Mouse (Mus musculus) heart, embryonic 11.5 days (tissue): ENCODE results near the gene U2af2. TPM values are rescaled to one million over a fixed set of nuclear protein-coding genes. Genes with fewer than 3 reads are reported as not detected.

ENCODE experiments used
- ATAC-seq: fragments of 200-750 bp; cut with Nextera tagmentation; replicated peaks from 2 replicates; pipeline ENCODE4 v1.8.0; 2017; ENCODE audit warnings: moderate library complexity; ENCODE audit not compliant: insufficient number of reproducible peaks, low FRiP score, low TSS enrichment
- H3K27ac ChIP-seq: fragments of 300-500 bp; sonication (generic); 2 replicates; pipeline ENCODE4 v1.5.1; 2014; ENCODE audit warnings: mild to moderate bottlenecking, low read depth, low read length
- H3K27me3 ChIP-seq: fragments of 300-500 bp; sonication (generic); 2 replicates; pipeline ENCODE4 v1.6.1; 2014; ENCODE audit warnings: mild to moderate bottlenecking, low read length, mixed read lengths; ENCODE audit not compliant: control insufficient read depth, insufficient read depth
- H3K36me3 ChIP-seq: fragments of 300-500 bp; sonication (generic); 2 replicates; pipeline ENCODE4 v1.6.1; 2014; ENCODE audit warnings: mild to moderate bottlenecking, low read length, moderate library complexity, mixed read lengths; ENCODE audit not compliant: control insufficient read depth, insufficient read depth
- H3K4me1 ChIP-seq: fragments of 300-500 bp; sonication (generic); 2 replicates; pipeline ENCODE4 v1.6.1; 2014; ENCODE audit warnings: low read length; ENCODE audit not compliant: control insufficient read depth, insufficient read depth
- H3K4me2 ChIP-seq: fragments of 300-500 bp; sonication (generic); 2 replicates; pipeline ENCODE4 v1.6.1; 2014; ENCODE audit warnings: mild to moderate bottlenecking, moderate library complexity
- H3K4me3 ChIP-seq: fragments of 300-500 bp; sonication (generic); 2 replicates; pipeline ENCODE4 v1.5.1; 2014; ENCODE audit warnings: low read depth, low read length
- H3K9ac ChIP-seq: fragments of 300-500 bp; sonication (generic); 2 replicates; pipeline ENCODE4 v1.6.1; 2014; ENCODE audit warnings: mild to moderate bottlenecking, low read depth, low read length, moderate library complexity
- H3K9me3 ChIP-seq: fragments of 300-500 bp; sonication (generic); replicated peaks from 2 replicates; pipeline ENCODE4 v1.6.1; 2016; ENCODE audit warnings: low read length; ENCODE audit not compliant: control insufficient read depth
- WGBS: fragments of 180-500 bp; shearing (Covaris S2); extraction: QIAGEN DNeasy Blood & Tissue Kit; methylation state at CpG from one replicate; pipeline ENCODE4 v1.1.7; 2014; ENCODE audit not compliant: insufficient replicate concordance; 5-methylcytosine and 5-hydroxymethylcytosine counted together
- polyA plus RNA-seq: library from polyadenylated mRNA; unstranded; fragments of >200 nt; fragmentation: Nextera tagmentation; extraction: Ambion mirVana; gene quantifications from 2 replicates; pipeline ENCODE4 v1.2.1, GENCODE M21; 2014

Gene U2af2
- polyA plus RNA-seq, 1 experiment from 2014 or later = 85.5 TPM

DNA sequence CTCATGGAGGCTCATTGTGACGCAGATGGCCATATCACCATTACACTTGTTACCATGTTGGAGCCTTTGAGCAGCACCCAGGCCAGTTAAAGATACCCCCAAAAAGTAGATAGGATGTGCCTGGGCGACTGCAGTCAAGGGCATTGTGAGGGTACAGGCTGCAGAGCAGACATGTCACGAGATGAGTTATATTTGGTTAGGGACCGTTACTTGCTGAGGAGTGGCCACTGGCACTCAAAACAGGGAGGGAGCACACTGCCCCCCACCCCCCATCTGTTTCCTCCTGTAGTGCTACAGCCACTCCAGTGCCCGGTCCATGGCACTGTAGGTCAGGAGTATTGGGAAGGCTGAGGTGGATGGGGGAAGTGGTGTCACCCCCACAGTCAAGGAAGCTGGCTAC is 36.8 kb downstream of the U2af2 start:
- Histone ChIP-seq H3K27me3 (no peaks in the 10 kb centered on the region), H3K4me1 (no peaks in the 10 kb centered on the region), H3K27ac (no peak overlapping the region), H3K36me3 (peaks cover 35% of the 10 kb centered on the region), H3K9me3 (no peaks in the 10 kb centered on the region), H3K4me3 (no peak overlapping the region), H3K4me2 (no peak overlapping the region), H3K9ac (no peak overlapping the region)
- 87% methylated on average over 5 of the region's 5 CpGs for WGBS
- no peak for ATAC-seq

DNA sequence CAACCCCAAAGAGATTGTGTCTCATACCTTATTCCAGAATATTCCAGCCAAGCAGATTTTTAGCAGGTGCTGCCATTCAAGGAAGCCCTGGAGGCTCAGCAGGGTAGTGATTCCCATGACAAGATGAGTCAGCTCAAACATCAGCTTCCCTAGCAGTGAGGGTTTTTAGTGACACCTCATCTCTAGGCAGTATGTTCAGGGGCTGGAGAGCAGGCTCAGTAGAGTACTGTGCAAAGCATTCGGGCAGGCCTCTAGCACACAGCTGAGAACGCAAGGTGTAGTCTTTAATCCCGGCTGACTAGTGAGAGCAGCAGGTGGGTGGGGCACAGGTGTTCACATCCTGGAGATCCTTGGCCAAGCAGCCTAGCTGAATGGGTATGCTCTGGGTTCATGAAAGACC is 37.9 kb downstream of the U2af2 start:
- WGBS = 85% methylated on average over 3 of the region's 3 CpGs
- peaks cover 29% of the 10 kb centered on the region for H3K36me3 ChIP-seq
- ATAC-seq = no peak
- H3K4me2 ChIP-seq = no peak overlapping the region
- no peak overlapping the region for H3K27ac ChIP-seq
- no peak overlapping the region for H3K4me3 ChIP-seq
- no peaks in the 10 kb centered on the region for H3K4me1 ChIP-seq
- no peaks in the 10 kb centered on the region for H3K9me3 ChIP-seq
- no peak overlapping the region for H3K9ac ChIP-seq
- H3K27me3 ChIP-seq = no peaks in the 10 kb centered on the region

- H3K9ac ChIP-seq = no peak overlapping the region
- H3K27ac ChIP-seq = no peak overlapping the region
- no peaks in the 10 kb centered on the region for H3K4me1 ChIP-seq
- peaks cover 16% of the 10 kb centered on the region for H3K36me3 ChIP-seq
- H3K27me3 ChIP-seq = no peaks in the 10 kb centered on the region
- no peak for ATAC-seq
- H3K9me3 ChIP-seq = no peaks in the 10 kb centered on the region
- 81% methylated on average over 10 of the region's 10 CpGs for WGBS
- H3K4me3 ChIP-seq = no peak overlapping the region
- no peak overlapping the region for H3K4me2 ChIP-seq
Observed at GRCm38 (mm10) chr7:5101066-5101663, 39.2 kb downstream of the U2af2 start.

- Histone ChIP-seq H3K36me3 (peaks cover 8% of the 10 kb centered on the region; the same call in 1 of the 2 replicates), H3K27ac (no peak overlapping the region), H3K4me1 (no peaks in the 10 kb centered on the region), H3K9me3 (no peaks in the 10 kb centered on the region), H3K9ac (no peak overlapping the region), H3K4me2 (no peak overlapping the region), H3K4me3 (no peak overlapping the region), H3K27me3 (no peaks in the 10 kb centered on the region)
- no peak for ATAC-seq
- WGBS = 91% methylated on average over 2 of the region's 2 CpGs
Observed at GRCm38 (mm10) chr7:5102564-5102963, 40.6 kb downstream of the U2af2 start.

DNA sequence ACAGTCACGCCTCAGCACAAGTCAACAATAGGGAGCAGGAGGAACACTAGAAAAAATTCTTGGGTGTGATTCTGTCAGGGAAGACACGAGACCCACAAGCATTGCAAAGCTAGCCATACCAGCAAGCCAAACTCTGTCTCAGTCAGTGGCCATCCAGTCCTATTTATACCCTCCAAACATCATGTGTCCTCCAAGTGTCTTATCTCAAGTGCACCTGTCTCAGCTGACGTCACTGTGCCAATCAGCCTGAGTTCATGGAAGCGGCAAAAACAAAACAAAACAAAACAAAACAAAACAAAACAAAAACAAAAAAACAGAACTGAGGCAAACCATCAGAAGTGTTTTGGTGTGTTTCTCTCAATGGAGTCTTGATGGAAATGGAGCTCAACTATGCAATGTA is 46.3 kb downstream of the U2af2 start:
- no peaks in the 10 kb centered on the region for H3K36me3 ChIP-seq
- no peak for ATAC-seq
- H3K4me3 ChIP-seq = no peak overlapping the region
- no peak overlapping the region for H3K9ac ChIP-seq
- H3K4me2 ChIP-seq = no peak overlapping the region
- H3K4me1 ChIP-seq = no peaks in the 10 kb centered on the region
- 58% methylated on average over 4 of the region's 4 CpGs for WGBS
- no peak overlapping the region for H3K27ac ChIP-seq
- no peaks in the 10 kb centered on the region for H3K27me3 ChIP-seq
- no peaks in the 10 kb centered on the region for H3K9me3 ChIP-seq

DNA sequence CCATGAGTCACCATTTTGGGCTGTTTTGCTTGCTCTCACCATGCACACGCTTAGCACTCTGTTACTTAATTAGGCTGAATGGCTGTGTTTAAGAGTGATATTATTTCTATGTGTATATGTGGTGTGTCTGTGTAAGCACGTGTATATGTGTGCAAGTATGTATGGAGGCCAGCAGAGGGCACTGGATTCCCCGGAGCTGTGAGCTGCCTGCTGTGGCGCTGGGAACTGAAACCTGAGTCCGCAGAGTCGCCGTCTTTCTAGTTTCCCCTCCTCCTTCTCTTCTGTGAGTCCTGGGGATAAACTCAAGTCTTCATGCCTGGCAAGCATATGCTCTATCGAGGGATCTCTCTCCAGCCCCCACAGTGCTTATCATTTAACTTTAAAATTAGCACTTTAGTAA is 47.4 kb downstream of the U2af2 start:
- Histone ChIP-seq H3K4me2 (no peak overlapping the region), H3K4me1 (no peaks in the 10 kb centered on the region), H3K27me3 (no peaks in the 10 kb centered on the region), H3K36me3 (no peaks in the 10 kb centered on the region), H3K27ac (no peak overlapping the region), H3K9me3 (no peaks in the 10 kb centered on the region), H3K4me3 (no peak overlapping the region), H3K9ac (no peak overlapping the region)
- 78% methylated on average over 8 of the region's 8 CpGs for WGBS
- ATAC-seq = no peak

GRCm38 (mm10) chr7:5112701-5113100 is 50.8 kb downstream of the U2af2 start:
- no peak overlapping the region for H3K4me2 ChIP-seq
- no peak overlapping the region for H3K9ac ChIP-seq
- H3K27me3 ChIP-seq = no peaks in the 10 kb centered on the region
- H3K36me3 ChIP-seq = no peaks in the 10 kb centered on the region
- no peak for ATAC-seq
- no peak overlapping the region for H3K27ac ChIP-seq
- H3K9me3 ChIP-seq = no peaks in the 10 kb centered on the region
- 37% methylated on average over 3 of the region's 3 CpGs for WGBS
- H3K4me3 ChIP-seq = no peak overlapping the region
- H3K4me1 ChIP-seq = no peaks in the 10 kb centered on the region

DNA sequence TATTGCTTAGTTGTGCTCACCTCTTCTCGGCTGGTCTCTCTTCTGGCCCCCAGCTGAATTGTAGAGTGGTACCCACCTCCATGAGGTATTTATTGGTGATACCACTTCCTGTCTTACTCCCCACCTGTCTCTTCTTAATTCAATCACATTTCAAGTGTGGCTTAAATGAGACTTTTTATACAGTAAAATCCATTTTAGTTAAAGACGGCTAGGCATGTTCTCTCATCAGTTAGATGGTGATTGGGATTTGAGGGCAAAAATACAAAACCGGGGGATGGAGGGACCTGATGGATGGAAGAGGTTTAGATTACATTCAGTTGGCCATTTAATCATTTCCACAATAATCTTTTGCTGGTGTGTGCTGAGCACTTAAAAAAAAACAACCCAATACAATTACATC is 54.9 kb downstream of the U2af2 start, which contains the start of gene Rfpl4:
Gene Rfpl4, minus strand, starts transcription at position 101 of the 400 bp plus-strand sequence.
- no peaks in the 10 kb centered on the region for H3K36me3 ChIP-seq
- no peak within 1 kb of the TSS for H3K4me2 ChIP-seq
- H3K4me1 ChIP-seq = no peaks in the 10 kb centered on the region
- H3K27ac ChIP-seq = no peak within 1 kb of the TSS
- WGBS = 83% methylated on average over 3 of the region's 3 CpGs
- H3K27me3 ChIP-seq = no peaks in the 10 kb centered on the region
- H3K9ac ChIP-seq = no peak within 1 kb of the TSS
- no peak for ATAC-seq
- H3K4me3 ChIP-seq = no peak within 1 kb of the TSS
- H3K9me3 ChIP-seq = no peaks in the 10 kb centered on the region

GRCm38 (mm10) chr7:5125078-5125477 is 63.1 kb downstream of the U2af2 start:
- Histone ChIP-seq H3K27me3 (no peaks in the 10 kb centered on the region), H3K4me3 (no peak overlapping the region), H3K4me1 (no peaks in the 10 kb centered on the region), H3K9me3 (no peaks in the 10 kb centered on the region), H3K9ac (no peak overlapping the region), H3K27ac (no peak overlapping the region), H3K4me2 (peak overlapping the region; percentile 74), H3K36me3 (no peaks in the 10 kb centered on the region)
- WGBS = 73% methylated on average over 8 of the region's 8 CpGs
- ATAC-seq = no peak
